Mouse (Mus musculus) adrenal gland, postnatal 4 days (tissue): Measurements from ENCODE around the gene Ces2h. TPM values are rescaled to one million over a fixed set of nuclear protein-coding genes. Genes with fewer than 3 reads are reported as not detected.

Source experiments
- total RNA-seq, 2 experiments: library from RNA; stranded (reverse); gene quantifications; 2 replicates each; pipeline ENCODE4 v1.2.3; 2021

Gene Ces2h
- total RNA-seq, 2 experiments from 2014 or later = 0.34 to 0.85 TPM

Other genes starting within 250 kb of the Ces2h start
- 1 to 10 TPM; 2.8 to 8.4 TPM for gene Ces2b, start 169.3 kb upstream of the Ces2h start, total RNA-seq
- gene Ces2c, start 153.8 kb upstream of the Ces2h start, total RNA-seq = under 1 TPM in 1 of 2 experiments, not detected in 1; 0.34 TPM
- gene Ces2e, start 74.6 kb upstream of the Ces2h start, total RNA-seq = 1 to 10 TPM; 2.0 to 5.9 TPM
- gene Ces2f, start 53.5 kb upstream of the Ces2h start, total RNA-seq = under 1 TPM in 1 of 2 experiments, not detected in 1; 0.14 TPM
- gene Ces2g, start 39.1 kb upstream of the Ces2h start, total RNA-seq = 1 to 10 TPM; 5.6 to 7.6 TPM
- gene Ces3a, start 47.7 kb downstream of the Ces2h start, total RNA-seq = 10 to 100 TPM in 1 of 2 experiments, 1 to 10 TPM in 1; 1.2 to 41.5 TPM
- not detected for gene Ces3b, start 82.9 kb downstream of the Ces2h start, total RNA-seq
- gene Ces4a, start 130.9 kb downstream of the Ces2h start, total RNA-seq = not detected
- 10 to 100 TPM; 66.4 to 70.2 TPM for gene Cbfb, start 169.8 kb downstream of the Ces2h start, total RNA-seq
- 10 to 100 TPM; 33.3 to 38.1 TPM for gene D230025D16Rik, start 224.3 kb downstream of the Ces2h start, total RNA-seq